Mouse (Mus musculus): ENCODE results near the gene Nrxn1. TPM values are rescaled to one million over a fixed set of nuclear protein-coding genes. Genes with fewer than 3 reads are reported as not detected.

Nrxn1 gene
- polyA plus RNA-seq, 1 experiment from 2014 or later = 16.5 TPM

GRCm38 (mm10) chr17:90349385-90350095 lies 743.3 kb downstream of the Nrxn1 start:
- H3K4me3 ChIP-seq (ENCODE audit: low read depth, low read length) = no peak overlapping the region
- ATAC-seq (ENCODE audit: low FRiP score) (no peak), DNase-seq (ENCODE audit: low spot score, missing footprints) (no peak)
- H3K27ac ChIP-seq (ENCODE audit: low read depth, low read length) = no peak overlapping the region
- H3K36me3 ChIP-seq (ENCODE audit: control insufficient read depth, insufficient read depth, low read length) = no peaks in the 10 kb centered on the region
- no peak overlapping the region for H3K4me2 ChIP-seq
- no peak overlapping the region for H3K9ac ChIP-seq (ENCODE audit: low read length)
- H3K4me1 ChIP-seq (ENCODE audit: control insufficient read depth, insufficient read depth, low read length) = no peaks in the 10 kb centered on the region; the same call in 1 of the 2 replicates
- no peaks in the 10 kb centered on the region for H3K27me3 ChIP-seq (ENCODE audit: control insufficient read depth, insufficient read depth, low read length)
- 70% methylated on average over 5 of the region's 5 CpGs for WGBS
- H3K9me3 ChIP-seq (ENCODE audit: control insufficient read depth, low read length) = no peaks in the 10 kb centered on the region

- no peak for DNase-seq (ENCODE audit: low spot score, missing footprints)
- Histone ChIP-seq H3K4me1 (ENCODE audit: control insufficient read depth, insufficient read depth, low read length) (no peaks in the 10 kb centered on the region; the same call in none of the 2 replicates), H3K4me2 (no peak overlapping the region), H3K9ac (ENCODE audit: low read length) (no peak overlapping the region), H3K4me3 (ENCODE audit: low read depth, low read length) (no peak overlapping the region), H3K36me3 (ENCODE audit: control insufficient read depth, insufficient read depth, low read length) (no peaks in the 10 kb centered on the region), H3K27ac (ENCODE audit: low read depth, low read length) (no peak overlapping the region), H3K9me3 (ENCODE audit: control insufficient read depth, low read length) (no peaks in the 10 kb centered on the region), H3K27me3 (ENCODE audit: control insufficient read depth, insufficient read depth, low read length) (no peaks in the 10 kb centered on the region)
- no peak for ATAC-seq (ENCODE audit: low FRiP score)
- 66% methylated on average over 3 of the region's 3 CpGs for WGBS
Observed at GRCm38 (mm10) chr17:90346735-90347475, 746.0 kb downstream of the Nrxn1 start.

GRCm38 (mm10) chr17:90333445-90333844 lies 759.4 kb downstream of the Nrxn1 start:
- WGBS = 81% methylated on average over 1 of the region's 1 CpGs
- Histone ChIP-seq H3K27ac (ENCODE audit: low read depth, low read length) (no peak overlapping the region), H3K9ac (ENCODE audit: low read length) (no peak overlapping the region), H3K27me3 (ENCODE audit: control insufficient read depth, insufficient read depth, low read length) (no peaks in the 10 kb centered on the region), H3K4me2 (no peak overlapping the region), H3K4me3 (ENCODE audit: low read depth, low read length) (no peak overlapping the region), H3K36me3 (ENCODE audit: control insufficient read depth, insufficient read depth, low read length) (no peaks in the 10 kb centered on the region), H3K4me1 (ENCODE audit: control insufficient read depth, insufficient read depth, low read length) (no peaks in the 10 kb centered on the region), H3K9me3 (ENCODE audit: control insufficient read depth, low read length) (no peaks in the 10 kb centered on the region)
- ATAC-seq (ENCODE audit: low FRiP score) (no peak), DNase-seq (ENCODE audit: low spot score, missing footprints) (no peak)

- DNase-seq (ENCODE audit: low spot score, missing footprints) (no peak), ATAC-seq (ENCODE audit: low FRiP score) (no peak)
- Histone ChIP-seq H3K9me3 (ENCODE audit: control insufficient read depth, low read length) (no peaks in the 10 kb centered on the region), H3K4me3 (ENCODE audit: low read depth, low read length) (no peak overlapping the region), H3K27ac (ENCODE audit: low read depth, low read length) (no peak overlapping the region), H3K9ac (ENCODE audit: low read length) (no peak overlapping the region), H3K4me2 (no peak overlapping the region), H3K36me3 (ENCODE audit: control insufficient read depth, insufficient read depth, low read length) (no peaks in the 10 kb centered on the region), H3K4me1 (ENCODE audit: control insufficient read depth, insufficient read depth, low read length) (no peaks in the 10 kb centered on the region), H3K27me3 (ENCODE audit: control insufficient read depth, insufficient read depth, low read length) (no peaks in the 10 kb centered on the region)
- 88% methylated on average over 6 of the region's 6 CpGs for WGBS
Observed at GRCm38 (mm10) chr17:90323674-90324073, 769.2 kb downstream of the Nrxn1 start.

- Histone ChIP-seq H3K9ac (ENCODE audit: low read length) (no peak overlapping the region), H3K36me3 (ENCODE audit: control insufficient read depth, insufficient read depth, low read length) (no peaks in the 10 kb centered on the region), H3K27ac (ENCODE audit: low read depth, low read length) (no peak overlapping the region), H3K27me3 (ENCODE audit: control insufficient read depth, insufficient read depth, low read length) (no peaks in the 10 kb centered on the region), H3K4me2 (no peak overlapping the region), H3K4me1 (ENCODE audit: control insufficient read depth, insufficient read depth, low read length) (no peaks in the 10 kb centered on the region), H3K4me3 (ENCODE audit: low read depth, low read length) (no peak overlapping the region), H3K9me3 (ENCODE audit: control insufficient read depth, low read length) (no peaks in the 10 kb centered on the region)
- 68% methylated on average over 4 of the region's 4 CpGs for WGBS
- DNase-seq (ENCODE audit: low spot score, missing footprints) = peak; percentile 68
- ATAC-seq (ENCODE audit: low FRiP score) = no peak
Observed at GRCm38 (mm10) chr17:90272225-90272624, 820.6 kb downstream of the Nrxn1 start.

GRCm38 (mm10) chr17:90271165-90271564 lies 821.7 kb downstream of the Nrxn1 start:
- 19% methylated on average over 4 of the region's 4 CpGs for WGBS
- Histone ChIP-seq H3K9me3 (ENCODE audit: control insufficient read depth, low read length) (no peaks in the 10 kb centered on the region), H3K9ac (ENCODE audit: low read length) (no peak overlapping the region), H3K4me2 (no peak overlapping the region), H3K27me3 (ENCODE audit: control insufficient read depth, insufficient read depth, low read length) (no peaks in the 10 kb centered on the region), H3K27ac (ENCODE audit: low read depth, low read length) (no peak overlapping the region), H3K4me1 (ENCODE audit: control insufficient read depth, insufficient read depth, low read length) (no peaks in the 10 kb centered on the region), H3K36me3 (ENCODE audit: control insufficient read depth, insufficient read depth, low read length) (no peaks in the 10 kb centered on the region), H3K4me3 (ENCODE audit: low read depth, low read length) (no peak overlapping the region)
- DNase-seq (ENCODE audit: low spot score, missing footprints) (peak; percentile 54), ATAC-seq (ENCODE audit: low FRiP score) (no peak)

GRCm38 (mm10) chr17:90269143-90269542 lies 823.7 kb downstream of the Nrxn1 start:
- Histone ChIP-seq H3K27me3 (ENCODE audit: control insufficient read depth, insufficient read depth, low read length) (no peaks in the 10 kb centered on the region), H3K9me3 (ENCODE audit: control insufficient read depth, low read length) (no peaks in the 10 kb centered on the region), H3K27ac (ENCODE audit: low read depth, low read length) (no peak overlapping the region), H3K4me1 (ENCODE audit: control insufficient read depth, insufficient read depth, low read length) (no peaks in the 10 kb centered on the region), H3K36me3 (ENCODE audit: control insufficient read depth, insufficient read depth, low read length) (no peaks in the 10 kb centered on the region), H3K4me3 (ENCODE audit: low read depth, low read length) (no peak overlapping the region), H3K9ac (ENCODE audit: low read length) (no peak overlapping the region), H3K4me2 (no peak overlapping the region)
- DNase-seq (ENCODE audit: low spot score, missing footprints) (peak; percentile 75), ATAC-seq (ENCODE audit: low FRiP score) (no peak)
- 80% methylated on average over 2 of the region's 2 CpGs for WGBS

- ATAC-seq (ENCODE audit: low FRiP score) = 0 out of 2 replicates have a peak, but pooled peaks have one; percentile 45
- H3K9ac ChIP-seq (ENCODE audit: low read length) = no peak overlapping the region
- 40% methylated on average over 5 of the region's 5 CpGs for WGBS
- H3K4me3 ChIP-seq (ENCODE audit: low read depth, low read length) = no peak overlapping the region
- no peaks in the 10 kb centered on the region for H3K27me3 ChIP-seq (ENCODE audit: control insufficient read depth, insufficient read depth, low read length)
- H3K36me3 ChIP-seq (ENCODE audit: control insufficient read depth, insufficient read depth, low read length) = no peaks in the 10 kb centered on the region
- DNase-seq (ENCODE audit: low spot score, missing footprints) = no peak
- peak overlapping the region; percentile 30 for H3K27ac ChIP-seq (ENCODE audit: low read depth, low read length)
- H3K4me2 ChIP-seq = no peak overlapping the region
- H3K4me1 ChIP-seq (ENCODE audit: control insufficient read depth, insufficient read depth, low read length) = peaks cover 6% of the 10 kb centered on the region
- no peaks in the 10 kb centered on the region for H3K9me3 ChIP-seq (ENCODE audit: control insufficient read depth, low read length)
Observed at GRCm38 (mm10) chr17:90253451-90254131, 839.3 kb downstream of the Nrxn1 start.

- Histone ChIP-seq H3K9me3 (ENCODE audit: control insufficient read depth, low read length) (no peaks in the 10 kb centered on the region), H3K36me3 (ENCODE audit: control insufficient read depth, insufficient read depth, low read length) (no peaks in the 10 kb centered on the region), H3K4me2 (no peak overlapping the region), H3K4me3 (ENCODE audit: low read depth, low read length) (no peak overlapping the region), H3K27ac (ENCODE audit: low read depth, low read length) (no peak overlapping the region), H3K9ac (ENCODE audit: low read length) (no peak overlapping the region), H3K4me1 (ENCODE audit: control insufficient read depth, insufficient read depth, low read length) (peaks cover 6% of the 10 kb centered on the region), H3K27me3 (ENCODE audit: control insufficient read depth, insufficient read depth, low read length) (no peaks in the 10 kb centered on the region)
- ATAC-seq (ENCODE audit: low FRiP score) (peak; percentile 56; the same call in 1 of the 2 replicates), DNase-seq (ENCODE audit: low spot score, missing footprints) (no peak)
- WGBS = 82% methylated on average over 1 of the region's 1 CpGs
Observed at GRCm38 (mm10) chr17:90252196-90252595, 840.7 kb downstream of the Nrxn1 start.
